Mouse (Mus musculus): Measurements from ENCODE around the gene Psme4. TPM values are rescaled to one million over a fixed set of nuclear protein-coding genes. Genes with fewer than 3 reads are reported as not detected.

The Psme4 gene
- polyA plus RNA-seq, 1 experiment from 2014 or later: 16.1 TPM

DNA sequence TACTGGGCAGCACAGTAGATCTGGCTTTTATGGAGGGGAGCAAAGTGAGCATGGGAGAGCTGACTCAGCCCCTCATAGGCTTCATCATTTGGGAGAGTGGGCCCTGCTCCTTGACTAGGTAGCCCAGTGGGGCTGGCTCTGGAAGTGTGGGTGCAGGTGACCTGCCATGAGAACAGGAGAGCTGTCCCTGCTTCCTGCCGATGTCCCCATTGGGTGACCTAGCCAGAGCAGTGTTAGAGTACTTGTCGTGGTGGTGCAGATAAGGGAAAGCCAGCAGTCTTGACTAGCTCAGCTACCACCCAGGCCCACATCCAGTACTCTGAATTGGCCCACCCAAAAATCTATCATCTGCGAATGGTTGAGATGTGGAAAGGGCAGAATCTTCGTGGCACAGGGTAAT, 6.0 kb downstream of the Psme4 start:
- H3K27ac ChIP-seq (ENCODE audit: low read length): no peak overlapping the region
- WGBS: 70% methylated on average over 4 of the region's 4 CpGs
- no peak; the same call in 1 of the 2 replicates for ATAC-seq (ENCODE audit: insufficient read depth, low FRiP score)
- no peak overlapping the region for H3K9ac ChIP-seq (ENCODE audit: low read length)
- no peaks in the 10 kb centered on the region for H3K27me3 ChIP-seq (ENCODE audit: control insufficient read depth, insufficient read depth, low read length)
- peaks cover 6% of the 10 kb centered on the region for H3K4me1 ChIP-seq (ENCODE audit: control insufficient read depth, insufficient read depth, low read length)
- no peaks in the 10 kb centered on the region for H3K9me3 ChIP-seq (replicated peaks; ENCODE audit: control insufficient read depth, low read length)
- H3K4me2 ChIP-seq (ENCODE audit: low read depth, low read length): no peak overlapping the region
- no peaks in the 10 kb centered on the region for H3K36me3 ChIP-seq (ENCODE audit: control insufficient read depth, insufficient read depth, low read length)
- no peak overlapping the region for H3K4me3 ChIP-seq (replicated peaks; ENCODE audit: low read length)

DNA sequence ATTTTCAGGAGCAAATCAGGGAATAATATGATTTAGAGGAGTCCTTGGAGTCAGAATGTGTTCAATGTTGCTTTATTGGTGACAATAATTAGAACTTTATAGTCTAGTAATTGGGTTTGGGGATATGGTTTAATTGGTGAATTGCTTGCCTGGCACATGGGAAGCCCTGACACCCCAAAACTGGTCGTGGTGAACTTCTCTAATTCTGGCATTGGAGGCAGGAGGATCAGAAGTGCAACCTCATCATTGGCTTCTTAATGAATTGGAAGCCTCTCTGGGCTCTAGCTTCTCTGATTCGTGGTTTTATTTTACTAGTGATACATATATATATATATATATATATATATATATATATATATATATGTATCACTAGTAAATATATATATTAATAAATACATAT, 9.4 kb downstream of the Psme4 start:
- no peak overlapping the region for H3K9ac ChIP-seq (ENCODE audit: low read length)
- no peaks in the 10 kb centered on the region for H3K27me3 ChIP-seq (ENCODE audit: control insufficient read depth, insufficient read depth, low read length)
- no peak overlapping the region for H3K4me3 ChIP-seq (replicated peaks; ENCODE audit: low read length)
- no peak overlapping the region for H3K27ac ChIP-seq (ENCODE audit: low read length)
- 84% methylated on average over 2 of the region's 2 CpGs for WGBS
- no peak for ATAC-seq (ENCODE audit: insufficient read depth, low FRiP score)
- peaks cover 6% of the 10 kb centered on the region; the same call in 1 of the 2 replicates for H3K4me1 ChIP-seq (ENCODE audit: control insufficient read depth, insufficient read depth, low read length)
- no peak overlapping the region for H3K4me2 ChIP-seq (ENCODE audit: low read depth, low read length)
- no peaks in the 10 kb centered on the region for H3K36me3 ChIP-seq (ENCODE audit: control insufficient read depth, insufficient read depth, low read length)
- H3K9me3 ChIP-seq (replicated peaks; ENCODE audit: control insufficient read depth, low read length): no peaks in the 10 kb centered on the region

DNA sequence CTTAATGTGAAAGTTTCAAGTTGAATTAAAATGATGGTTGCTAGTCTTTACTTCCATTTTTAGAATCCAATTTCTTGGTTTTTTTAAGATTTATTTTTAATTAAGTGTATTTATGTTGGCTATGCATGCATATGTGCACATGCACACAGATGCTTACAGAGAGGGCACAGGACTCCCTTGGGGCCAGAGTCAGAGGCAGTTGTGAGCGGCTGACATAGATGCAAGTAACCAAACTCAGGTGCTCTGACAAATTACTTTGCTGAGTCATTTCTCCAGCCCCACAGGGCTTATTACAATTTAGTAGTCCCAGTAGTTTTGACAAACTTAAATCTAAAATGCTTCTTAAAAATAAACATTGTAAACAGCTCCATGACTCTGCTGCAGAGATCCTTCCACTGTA, 10.1 kb downstream of the Psme4 start:
- WGBS: 93% methylated on average over 1 of the region's 1 CpGs
- Histone ChIP-seq H3K9me3 (replicated peaks; ENCODE audit: control insufficient read depth, low read length) (no peaks in the 10 kb centered on the region), H3K27ac (ENCODE audit: low read length) (no peak overlapping the region), H3K4me3 (replicated peaks; ENCODE audit: low read length) (no peak overlapping the region), H3K4me2 (ENCODE audit: low read depth, low read length) (no peak overlapping the region), H3K27me3 (ENCODE audit: control insufficient read depth, insufficient read depth, low read length) (no peaks in the 10 kb centered on the region), H3K9ac (ENCODE audit: low read length) (no peak overlapping the region), H3K4me1 (ENCODE audit: control insufficient read depth, insufficient read depth, low read length) (peaks cover 6% of the 10 kb centered on the region; the same call in 1 of the 2 replicates), H3K36me3 (ENCODE audit: control insufficient read depth, insufficient read depth, low read length) (no peaks in the 10 kb centered on the region)
- no peak for ATAC-seq (ENCODE audit: insufficient read depth, low FRiP score)

DNA sequence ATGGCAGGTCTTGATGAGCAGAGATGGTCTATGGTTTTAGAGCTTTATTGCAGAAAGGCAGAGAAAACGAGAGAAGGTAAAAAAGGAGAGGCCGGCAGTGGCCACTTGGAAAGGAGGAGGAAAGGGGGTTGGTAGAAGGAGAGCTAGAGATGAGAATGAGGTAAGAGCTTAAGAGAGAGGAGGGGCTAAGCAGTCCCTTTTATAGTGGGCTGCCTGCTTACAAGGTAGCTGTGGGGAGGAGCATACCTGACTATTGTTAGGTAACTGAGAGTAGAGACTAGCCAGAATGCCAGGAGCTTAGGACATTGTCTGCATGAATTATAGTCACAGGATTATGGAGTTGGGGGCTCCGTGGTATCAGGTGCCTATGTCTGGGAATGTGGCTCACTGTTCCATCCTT, 14.0 kb downstream of the Psme4 start:
- 58% methylated on average over 3 of the region's 3 CpGs for WGBS
- H3K4me3 ChIP-seq (replicated peaks; ENCODE audit: low read length): no peak overlapping the region
- no peaks in the 10 kb centered on the region for H3K27me3 ChIP-seq (ENCODE audit: control insufficient read depth, insufficient read depth, low read length)
- no peak for ATAC-seq (ENCODE audit: insufficient read depth, low FRiP score)
- H3K4me1 ChIP-seq (ENCODE audit: control insufficient read depth, insufficient read depth, low read length): 0 out of 2 replicates have a peak, but pooled peaks cover 3% of the 10 kb centered on the region
- H3K9ac ChIP-seq (ENCODE audit: low read length): no peak overlapping the region
- H3K4me2 ChIP-seq (ENCODE audit: low read depth, low read length): peak overlapping the region; percentile 13; the same call in 1 of the 2 replicates
- H3K27ac ChIP-seq (ENCODE audit: low read length): peak overlapping the region; percentile 67; the same call in 1 of the 2 replicates
- H3K36me3 ChIP-seq (ENCODE audit: control insufficient read depth, insufficient read depth, low read length): no peaks in the 10 kb centered on the region
- H3K9me3 ChIP-seq (replicated peaks; ENCODE audit: control insufficient read depth, low read length): no peaks in the 10 kb centered on the region

DNA sequence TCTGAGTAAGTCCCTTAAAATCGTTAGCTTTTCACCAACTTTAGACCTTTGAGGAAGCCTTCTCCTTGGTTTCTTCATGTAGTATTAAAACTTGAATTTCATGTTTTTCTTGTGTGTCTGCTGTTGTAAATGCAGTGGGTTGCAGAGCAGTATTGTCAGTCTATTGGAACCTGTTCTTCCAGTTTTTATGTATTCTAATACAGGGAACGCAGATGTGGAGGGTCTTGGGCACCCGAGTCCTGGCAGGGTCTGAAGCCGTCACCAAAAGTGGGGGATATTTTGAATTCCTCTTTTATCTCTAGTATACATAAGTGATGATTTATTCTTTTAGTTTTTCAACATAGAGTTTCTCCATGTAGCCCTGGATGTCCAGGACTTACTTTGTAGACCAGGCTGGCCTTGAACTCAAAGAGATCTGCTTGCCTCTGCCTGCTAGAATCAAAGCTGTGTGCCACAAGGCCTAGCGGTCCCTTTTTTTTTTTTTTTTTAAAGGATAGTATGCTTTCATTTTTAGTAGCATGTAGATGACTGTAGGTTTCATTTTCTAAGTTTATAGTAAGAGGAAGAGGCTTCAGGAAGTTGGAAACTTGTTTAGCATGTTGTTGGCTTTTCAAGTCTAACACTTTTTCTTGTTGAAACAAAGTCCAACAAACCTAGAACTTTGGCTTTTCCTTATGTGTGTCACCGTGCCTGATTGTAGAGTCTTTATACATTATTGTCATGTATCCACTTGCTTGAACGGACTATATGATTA, 14.9 kb downstream of the Psme4 start:
- Histone ChIP-seq H3K36me3 (ENCODE audit: control insufficient read depth, insufficient read depth, low read length) (no peaks in the 10 kb centered on the region), H3K27ac (ENCODE audit: low read length) (peak overlapping the region; percentile 78), H3K4me2 (ENCODE audit: low read depth, low read length) (no peak overlapping the region), H3K27me3 (ENCODE audit: control insufficient read depth, insufficient read depth, low read length) (no peaks in the 10 kb centered on the region), H3K4me3 (replicated peaks; ENCODE audit: low read length) (no peak overlapping the region), H3K9me3 (replicated peaks; ENCODE audit: control insufficient read depth, low read length) (no peaks in the 10 kb centered on the region), H3K4me1 (ENCODE audit: control insufficient read depth, insufficient read depth, low read length) (0 out of 2 replicates have a peak, but pooled peaks cover 3% of the 10 kb centered on the region), H3K9ac (ENCODE audit: low read length) (no peak overlapping the region)
- WGBS: 69% methylated on average over 7 of the region's 7 CpGs
- no peak for ATAC-seq (ENCODE audit: insufficient read depth, low FRiP score)

DNA sequence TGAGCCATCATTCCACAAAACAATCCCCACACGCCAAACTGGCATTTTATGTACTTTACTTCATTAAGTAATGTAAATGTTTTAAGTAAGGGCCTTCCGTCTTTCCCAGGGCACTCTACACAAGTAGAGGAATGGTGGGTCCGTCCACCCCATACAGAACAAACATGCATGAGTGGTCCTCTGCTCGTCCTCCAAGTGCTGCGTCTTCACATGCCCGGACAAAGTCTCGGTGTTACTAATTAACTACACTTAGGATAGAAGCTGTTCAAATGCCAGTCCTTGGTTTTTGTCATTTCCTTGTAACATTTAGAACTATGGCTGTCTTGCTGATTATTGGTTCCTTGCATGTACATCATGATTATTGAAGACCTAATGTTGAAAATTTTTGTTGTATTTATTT, 21.2 kb downstream of the Psme4 start:
- ATAC-seq (ENCODE audit: insufficient read depth, low FRiP score): no peak
- H3K4me2 ChIP-seq (ENCODE audit: low read depth, low read length): no peak overlapping the region
- H3K9me3 ChIP-seq (replicated peaks; ENCODE audit: control insufficient read depth, low read length): no peaks in the 10 kb centered on the region
- no peak overlapping the region for H3K4me3 ChIP-seq (replicated peaks; ENCODE audit: low read length)
- H3K4me1 ChIP-seq (ENCODE audit: control insufficient read depth, insufficient read depth, low read length): no peaks in the 10 kb centered on the region
- H3K36me3 ChIP-seq (ENCODE audit: control insufficient read depth, insufficient read depth, low read length): 0 out of 2 replicates have a peak, but pooled peaks cover 6% of the 10 kb centered on the region
- 74% methylated on average over 7 of the region's 7 CpGs for WGBS
- H3K27me3 ChIP-seq (ENCODE audit: control insufficient read depth, insufficient read depth, low read length): no peaks in the 10 kb centered on the region
- no peak overlapping the region for H3K9ac ChIP-seq (ENCODE audit: low read length)
- no peak overlapping the region for H3K27ac ChIP-seq (ENCODE audit: low read length)

DNA sequence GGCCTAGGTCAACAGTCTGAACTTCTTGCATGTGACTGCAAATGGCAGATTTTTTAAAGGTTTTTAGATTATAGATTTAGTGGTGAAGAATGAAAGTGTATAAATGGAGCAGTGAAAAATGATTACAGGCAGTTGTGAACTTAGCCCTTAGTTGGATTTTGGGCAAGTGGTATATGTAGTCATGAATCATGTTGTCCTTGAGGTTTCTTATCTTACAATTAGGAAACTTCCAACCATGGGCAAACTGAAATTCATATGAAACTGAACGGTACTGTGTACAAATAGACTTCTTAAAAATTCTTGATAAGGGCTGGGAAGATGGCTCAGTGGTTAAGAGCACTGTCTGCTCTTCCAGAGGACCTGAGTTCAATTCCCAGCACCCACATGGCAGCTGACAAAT, 22.2 kb downstream of the Psme4 start:
- ATAC-seq (ENCODE audit: insufficient read depth, low FRiP score): no peak
- H3K4me1 ChIP-seq (ENCODE audit: control insufficient read depth, insufficient read depth, low read length): no peaks in the 10 kb centered on the region
- H3K4me3 ChIP-seq (replicated peaks; ENCODE audit: low read length): no peak overlapping the region
- WGBS: 88% methylated on average over 1 of the region's 1 CpGs
- no peak overlapping the region for H3K4me2 ChIP-seq (ENCODE audit: low read depth, low read length)
- H3K27me3 ChIP-seq (ENCODE audit: control insufficient read depth, insufficient read depth, low read length): no peaks in the 10 kb centered on the region
- H3K9me3 ChIP-seq (replicated peaks; ENCODE audit: control insufficient read depth, low read length): no peaks in the 10 kb centered on the region
- H3K27ac ChIP-seq (ENCODE audit: low read length): no peak overlapping the region
- no peak overlapping the region for H3K9ac ChIP-seq (ENCODE audit: low read length)
- H3K36me3 ChIP-seq (ENCODE audit: control insufficient read depth, insufficient read depth, low read length): 0 out of 2 replicates have a peak, but pooled peaks cover 6% of the 10 kb centered on the region

DNA sequence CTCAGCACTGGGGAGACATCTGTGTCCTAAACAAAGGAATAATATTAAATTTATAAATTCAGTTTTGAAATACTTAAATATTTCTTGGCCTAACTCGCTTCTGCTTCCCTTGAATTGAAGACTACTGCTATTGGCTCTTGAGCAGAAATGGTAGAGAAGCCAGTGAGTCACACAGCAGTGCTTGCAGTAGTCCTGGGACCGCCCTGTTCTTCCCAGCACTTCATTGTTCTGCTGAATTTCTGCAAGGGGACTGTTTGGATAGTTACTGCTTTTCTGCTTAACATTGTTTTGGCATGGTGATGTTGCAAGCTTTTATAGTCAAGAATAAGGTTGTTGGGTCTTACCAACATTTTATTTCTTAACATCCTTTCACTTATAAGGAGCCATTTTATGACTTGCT, 25.7 kb downstream of the Psme4 start:
- no peak overlapping the region for H3K4me2 ChIP-seq (ENCODE audit: low read depth, low read length)
- no peaks in the 10 kb centered on the region for H3K4me1 ChIP-seq (ENCODE audit: control insufficient read depth, insufficient read depth, low read length)
- 0 out of 2 replicates have a peak, but pooled peaks cover 6% of the 10 kb centered on the region for H3K36me3 ChIP-seq (ENCODE audit: control insufficient read depth, insufficient read depth, low read length)
- no peak overlapping the region for H3K4me3 ChIP-seq (replicated peaks; ENCODE audit: low read length)
- H3K9me3 ChIP-seq (replicated peaks; ENCODE audit: control insufficient read depth, low read length): no peaks in the 10 kb centered on the region
- H3K9ac ChIP-seq (ENCODE audit: low read length): no peak overlapping the region
- WGBS: 78% methylated on average over 2 of the region's 2 CpGs
- no peaks in the 10 kb centered on the region for H3K27me3 ChIP-seq (ENCODE audit: control insufficient read depth, insufficient read depth, low read length)
- ATAC-seq (ENCODE audit: insufficient read depth, low FRiP score): no peak
- H3K27ac ChIP-seq (ENCODE audit: low read length): no peak overlapping the region

DNA sequence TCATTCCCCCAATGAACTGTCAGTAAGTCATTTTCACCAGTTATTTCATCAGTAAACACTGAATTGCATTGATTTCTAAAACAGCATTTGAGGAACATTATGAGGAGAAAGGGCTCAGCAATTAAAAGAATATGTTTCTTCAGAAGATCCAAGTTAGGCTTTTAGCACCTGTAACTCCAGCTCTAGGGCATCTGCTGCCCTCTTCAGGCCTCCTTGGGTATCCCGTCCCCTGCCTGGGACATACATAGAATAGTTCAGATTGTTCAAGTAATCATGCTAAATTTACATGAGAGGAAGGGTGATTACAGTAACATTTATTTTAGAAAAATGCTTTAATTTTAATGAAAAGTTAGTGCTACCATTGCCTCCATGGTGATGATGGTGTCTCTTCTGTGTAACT, 28.0 kb downstream of the Psme4 start:
- Histone ChIP-seq H3K27me3 (ENCODE audit: control insufficient read depth, insufficient read depth, low read length) (no peaks in the 10 kb centered on the region), H3K9ac (ENCODE audit: low read length) (no peak overlapping the region), H3K9me3 (replicated peaks; ENCODE audit: control insufficient read depth, low read length) (no peaks in the 10 kb centered on the region), H3K4me1 (ENCODE audit: control insufficient read depth, insufficient read depth, low read length) (no peaks in the 10 kb centered on the region), H3K36me3 (ENCODE audit: control insufficient read depth, insufficient read depth, low read length) (no peaks in the 10 kb centered on the region), H3K27ac (ENCODE audit: low read length) (no peak overlapping the region), H3K4me3 (replicated peaks; ENCODE audit: low read length) (no peak overlapping the region), H3K4me2 (ENCODE audit: low read depth, low read length) (no peak overlapping the region)
- no peak for ATAC-seq (ENCODE audit: insufficient read depth, low FRiP score)
- WGBS: 76% methylated on average over 1 of the region's 1 CpGs

All from stomach, embryonic 16.5 days (tissue).